Mouse (Mus musculus) liver (tissue): ENCODE measurements around the gene D17Wsu92e.

Experiments
- DNase-seq: peaks from one replicate; pipeline ENCODE4 v3.0.0-alpha.2; 2020; ENCODE audit warnings: mixed read lengths

D17Wsu92e gene

GRCm38 (mm10) chr17:27790015-27790414 is 30.4 kb downstream of the D17Wsu92e start:
- DNase-seq, result no peak

GRCm38 (mm10) chr17:27788456-27789172 is 31.8 kb downstream of the D17Wsu92e start:
- DNase-seq, result no peak

GRCm38 (mm10) chr17:27783567-27783966 is 36.9 kb downstream of the D17Wsu92e start:
- DNase-seq, result no peak

GRCm38 (mm10) chr17:27781059-27781687 is 39.3 kb downstream of the D17Wsu92e start:
- no peak for DNase-seq

- DNase-seq, result peak; percentile 44
Measured at GRCm38 (mm10) chr17:27779755-27780154, 40.7 kb downstream of the D17Wsu92e start.

- DNase-seq, result peak; percentile 71
Measured at GRCm38 (mm10) chr17:27778671-27779355, 41.6 kb downstream of the D17Wsu92e start.

- peak; percentile 86 for DNase-seq
Measured at GRCm38 (mm10) chr17:27777823-27778222, 42.6 kb downstream of the D17Wsu92e start.

GRCm38 (mm10) chr17:27774198-27774597 is 46.2 kb downstream of the D17Wsu92e start:
- no peak for DNase-seq

- no peak for DNase-seq
Measured at GRCm38 (mm10) chr17:27771616-27772015, 48.8 kb downstream of the D17Wsu92e start.

GRCm38 (mm10) chr17:27768817-27769542 is 51.5 kb downstream of the D17Wsu92e start:
- DNase-seq, result peak; percentile 79

- no peak for DNase-seq
Measured at GRCm38 (mm10) chr17:27767543-27767942, 52.9 kb downstream of the D17Wsu92e start.

- no peak for DNase-seq
Measured at GRCm38 (mm10) chr17:27767120-27767519, 53.3 kb downstream of the D17Wsu92e start.

GRCm38 (mm10) chr17:27765066-27765465 is 55.4 kb downstream of the D17Wsu92e start:
- DNase-seq, result no peak

- no peak for DNase-seq
Measured at GRCm38 (mm10) chr17:27764453-27764852, 56.0 kb downstream of the D17Wsu92e start.

- DNase-seq, result no peak
Measured at GRCm38 (mm10) chr17:27762884-27763283, 57.6 kb downstream of the D17Wsu92e start.

GRCm38 (mm10) chr17:27761639-27762336 is 58.7 kb downstream of the D17Wsu92e start:
- peak; percentile 57 for DNase-seq

GRCm38 (mm10) chr17:27760169-27760568 is 60.3 kb downstream of the D17Wsu92e start:
- no peak for DNase-seq

GRCm38 (mm10) chr17:27751314-27752202 is 68.9 kb downstream of the D17Wsu92e start:
- DNase-seq, result no peak

GRCm38 (mm10) chr17:27750451-27750942 is 70.0 kb downstream of the D17Wsu92e start:
- DNase-seq, result no peak

GRCm38 (mm10) chr17:27748123-27748522 is 72.3 kb downstream of the D17Wsu92e start:
- no peak for DNase-seq

GRCm38 (mm10) chr17:27746446-27746845 is 74.0 kb downstream of the D17Wsu92e start:
- no peak for DNase-seq
